Mouse (Mus musculus) gastrocnemius, adult 8-10 months (tissue): ENCODE results near the gene Hmgcll1. TPM values are rescaled to one million over a fixed set of nuclear protein-coding genes. Genes with fewer than 3 reads are reported as not detected.

Experiments used
- DNase-seq, 2 experiments: peaks; one replicate each; pipeline ENCODE4 v3.0.0; 2022; ENCODE audit warnings: low spot score in 2 of 2
- total RNA-seq, 4 experiments: library from RNA; stranded (reverse); gene quantifications; 2 replicates each; pipeline ENCODE4 v1.2.4; 2022

The Hmgcll1 gene
- total RNA-seq = under 1 TPM; 0.16 to 0.63 (median 0.25) TPM

- DNase-seq = no peak
Observed at GRCm38 (mm10) chr9:76014631-76015531, at the start of gene Hmgcll1. Hmgcll1 (plus strand) TSS chr9:76014855.

GRCm38 (mm10) chr9:75980097-75980496, 34.6 kb upstream of the Hmgcll1 start:
- DNase-seq = no peak

- DNase-seq = no peak
Observed at GRCm38 (mm10) chr9:75981139-75981538, 33.5 kb upstream of the Hmgcll1 start.

- no peak for DNase-seq
Observed at GRCm38 (mm10) chr9:75989491-75989890, 25.2 kb upstream of the Hmgcll1 start.

GRCm38 (mm10) chr9:75998791-75999350, 15.8 kb upstream of the Hmgcll1 start:
- no peak for DNase-seq

- no peak for DNase-seq
Observed at GRCm38 (mm10) chr9:76000876-76001858, 13.5 kb upstream of the Hmgcll1 start.

GRCm38 (mm10) chr9:76003066-76003465, 11.6 kb upstream of the Hmgcll1 start:
- DNase-seq = no peak

- DNase-seq = no peak
Observed at GRCm38 (mm10) chr9:76003637-76004036, 11.0 kb upstream of the Hmgcll1 start.

- DNase-seq = peak in 1 of 2 experiments; percentile 36
Observed at GRCm38 (mm10) chr9:76007342-76007970, 7.2 kb upstream of the Hmgcll1 start.

- no peak for DNase-seq
Observed at GRCm38 (mm10) chr9:76013789-76014188, 866 bp upstream of the Hmgcll1 start.

GRCm38 (mm10) chr9:76015971-76016370, 1.3 kb downstream of the Hmgcll1 start:
- DNase-seq = no peak

GRCm38 (mm10) chr9:76016506-76016905, 1.9 kb downstream of the Hmgcll1 start:
- no peak for DNase-seq

- DNase-seq = no peak
Observed at GRCm38 (mm10) chr9:76023551-76023973, 8.9 kb downstream of the Hmgcll1 start.

- DNase-seq = peak in 1 of 2 experiments; percentile 22
Observed at GRCm38 (mm10) chr9:76024277-76025246, 9.9 kb downstream of the Hmgcll1 start.

- peak in 1 of 2 experiments; percentile 27 for DNase-seq
Observed at GRCm38 (mm10) chr9:76029471-76030199, 15.0 kb downstream of the Hmgcll1 start.

GRCm38 (mm10) chr9:76035058-76035457, 20.4 kb downstream of the Hmgcll1 start:
- no peak for DNase-seq

GRCm38 (mm10) chr9:76038327-76039103, 23.9 kb downstream of the Hmgcll1 start:
- no peak for DNase-seq

- DNase-seq = no peak
Observed at GRCm38 (mm10) chr9:76039711-76040110, 25.1 kb downstream of the Hmgcll1 start.
